Mouse (Mus musculus): ENCODE results near the gene Gm49359.
"Not testable (repeated sequence)": the region's sequence is repeated elsewhere in the genome, so short reads cannot be mapped to it uniquely, and the experiment has no call there.

DNA sequence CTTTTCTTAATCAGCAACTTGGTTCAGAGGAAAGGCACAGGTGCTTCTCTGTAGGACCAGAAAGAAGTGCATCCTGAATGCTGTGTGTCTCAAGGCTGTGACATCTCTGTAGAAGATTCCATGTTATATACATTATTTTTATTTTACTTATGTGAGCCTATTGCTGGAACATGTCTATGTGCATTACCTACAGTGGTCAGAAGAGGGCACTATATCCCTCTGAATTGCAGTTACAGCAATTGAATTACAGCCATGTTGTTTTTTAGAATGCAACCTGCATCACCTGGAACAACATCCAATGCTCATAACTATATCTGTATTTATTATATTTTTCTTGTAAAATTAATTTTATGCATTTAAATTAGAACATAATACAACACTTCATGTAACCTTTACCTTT, 3.3 kb upstream of the Gm49359 start:
- not testable (repeated sequence) for TF ChIP-seq POLR2A (IDR thresholded peaks at IDR 0.05; ENCODE audit: low read depth, low read length); CTCF (IDR thresholded peaks at IDR 0.05; ENCODE audit: extremely low read depth, insufficient read length, insufficient replicate concordance, low read depth, low read length)
